Mouse (Mus musculus): Measurements from ENCODE around the gene Eml6.
A peak's percentile ranks its signal among the peaks of the same experiment; 100 is the strongest.

The Eml6 gene

GRCm38 (mm10) chr11:29751013-29751412, 274.8 kb downstream of the Eml6 start:
- DNase-seq (ENCODE audit: extremely low read depth, low read depth): no peak

DNA sequence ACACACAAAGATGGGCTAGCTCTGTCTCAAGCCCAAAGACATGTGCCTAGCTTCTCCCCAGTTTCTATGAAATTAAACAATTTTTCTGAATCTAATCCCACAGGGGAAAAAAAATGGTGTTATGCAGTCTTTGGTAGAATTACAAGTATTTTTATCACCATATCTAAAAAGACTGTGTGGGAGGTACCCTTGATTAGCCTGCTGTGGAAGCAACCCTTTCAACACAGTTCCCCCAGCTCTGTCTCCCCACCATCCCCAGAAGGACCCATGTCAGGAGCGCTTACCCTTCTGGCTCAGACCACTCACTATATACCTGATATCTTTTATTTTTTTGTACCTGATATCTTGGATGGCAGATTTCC, 276.4 kb downstream of the Eml6 start:
- DNase-seq (ENCODE audit: extremely low read depth, low read depth): no peak

DNA sequence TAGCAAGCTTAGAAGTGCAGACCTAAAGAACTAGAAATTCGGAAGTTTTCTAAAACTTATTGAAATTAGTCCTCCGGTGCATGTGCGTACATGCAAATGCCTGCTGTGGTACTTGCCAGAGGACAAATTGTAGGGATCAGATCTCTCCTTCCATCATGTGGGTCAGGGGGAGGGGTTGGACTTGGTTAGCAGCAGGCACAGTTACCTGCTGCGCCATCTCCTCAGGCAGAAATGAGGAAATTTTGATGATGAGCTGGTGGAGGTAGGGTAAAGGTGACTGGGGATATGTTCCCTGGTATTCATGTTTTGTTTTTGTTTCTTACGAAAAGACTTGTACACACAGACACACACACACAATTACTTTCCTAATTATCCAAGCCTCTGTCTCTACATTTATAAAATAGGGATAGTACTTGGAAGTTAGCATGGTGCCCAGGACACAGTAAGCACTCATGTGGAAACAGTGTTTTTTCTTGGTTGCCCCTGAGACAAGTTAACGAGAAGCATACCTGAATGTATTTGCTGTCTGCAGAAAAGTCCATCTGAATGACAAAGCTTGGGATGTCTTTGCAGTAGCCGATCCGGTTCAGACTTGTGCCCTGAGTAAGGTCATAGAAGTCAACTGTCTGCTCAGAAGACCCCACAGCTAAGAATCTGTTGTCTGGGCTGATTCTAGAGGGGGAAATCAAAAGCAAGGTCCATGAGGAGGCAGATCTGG, 276.9 kb downstream of the Eml6 start:
- no peak for DNase-seq (ENCODE audit: extremely low read depth, low read depth)

DNA sequence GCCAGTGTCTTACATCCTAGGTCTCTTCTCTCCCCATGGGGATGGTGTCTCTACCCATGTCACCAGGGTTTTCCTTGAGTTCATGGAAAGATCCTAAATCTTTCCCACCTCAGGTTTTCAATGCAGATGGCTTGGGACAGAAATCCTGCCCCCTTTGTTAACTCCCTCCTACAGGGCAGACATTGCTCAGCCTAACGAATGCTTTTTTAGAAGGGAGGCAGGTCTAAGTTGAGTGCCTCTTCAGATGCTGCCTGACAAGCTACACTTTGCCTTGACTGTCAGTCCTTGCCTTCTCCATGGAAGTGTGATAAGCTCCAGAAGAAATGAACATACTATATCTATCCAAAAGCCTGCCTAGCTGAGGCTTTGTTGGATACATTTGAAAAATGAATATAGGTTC, 278.0 kb downstream of the Eml6 start:
- DNase-seq (ENCODE audit: extremely low read depth, low read depth): no peak

- DNase-seq (ENCODE audit: extremely low read depth, low read depth): no peak
These were observed 278.5 kb downstream of the Eml6 start for GRCm38 (mm10) chr11:29747365-29747764.

DNA sequence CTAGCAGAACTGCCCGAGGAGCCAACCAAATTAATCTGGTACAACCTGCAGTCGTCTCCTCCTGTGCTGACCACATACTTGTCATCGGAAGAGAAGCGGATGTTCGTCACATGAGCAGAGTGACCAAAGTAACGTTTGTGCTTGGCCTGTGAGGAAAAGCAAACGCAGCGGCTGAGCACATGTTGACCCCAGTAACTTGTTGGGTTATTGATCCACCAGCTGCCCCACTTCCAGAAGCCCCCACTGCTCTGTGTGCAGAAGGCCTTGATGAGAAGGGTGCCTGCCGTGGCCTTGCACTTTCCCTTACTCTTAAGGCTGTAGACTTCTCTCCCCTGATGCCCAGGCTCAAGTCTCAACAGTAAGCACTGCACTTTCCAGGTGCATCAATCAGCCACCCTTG, 279.6 kb downstream of the Eml6 start:
- no peak for DNase-seq (ENCODE audit: extremely low read depth, low read depth)

- no peak for DNase-seq (ENCODE audit: extremely low read depth, low read depth)
These were observed 280.3 kb downstream of the Eml6 start for GRCm38 (mm10) chr11:29745513-29745912.

- DNase-seq (ENCODE audit: extremely low read depth, low read depth): no peak
These were observed 280.9 kb downstream of the Eml6 start for GRCm38 (mm10) chr11:29744760-29745430.

GRCm38 (mm10) chr11:29739752-29740151, 286.1 kb downstream of the Eml6 start:
- DNase-seq (ENCODE audit: extremely low read depth, low read depth): no peak

DNA sequence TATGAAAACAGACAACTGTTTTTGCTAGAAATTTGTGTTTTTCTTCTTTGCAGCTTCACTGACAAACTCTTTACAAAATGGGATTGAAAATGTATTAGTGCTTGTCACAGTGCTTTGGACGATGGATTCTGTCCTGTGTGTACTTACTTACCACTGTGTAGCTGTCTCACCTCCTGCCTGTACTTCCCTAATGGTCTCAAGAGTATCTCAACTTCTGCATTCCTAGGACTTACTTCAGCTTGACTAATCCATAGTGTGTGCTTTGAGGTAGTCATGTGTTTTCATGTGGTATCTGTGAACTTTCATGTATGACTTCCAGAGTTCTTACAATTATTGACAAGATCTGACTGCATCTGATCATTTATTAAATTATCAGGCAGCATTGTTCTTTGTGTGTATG, 297.9 kb downstream of the Eml6 start:
- DNase-seq (ENCODE audit: extremely low read depth, low read depth): peak; percentile 45

DNA sequence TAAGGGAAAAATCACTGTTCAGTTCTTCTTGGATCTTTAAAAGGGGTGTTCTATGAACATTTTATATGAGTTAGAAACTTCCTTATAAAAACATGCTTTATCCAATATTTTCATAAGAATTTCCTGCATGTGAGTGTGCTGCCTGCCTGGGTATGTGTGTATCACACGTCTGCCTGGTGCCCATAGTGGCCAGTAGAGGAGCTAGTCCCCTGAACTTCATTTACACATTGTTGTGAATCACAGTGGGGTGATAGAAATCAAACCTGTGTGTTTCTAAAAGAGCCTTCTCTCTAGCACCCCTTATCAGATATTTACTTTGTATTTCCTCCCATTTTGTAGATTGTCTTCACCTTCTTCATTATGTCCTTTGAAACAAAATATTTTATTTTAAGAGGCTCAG, 300.2 kb downstream of the Eml6 start:
- DNase-seq (ENCODE audit: extremely low read depth, low read depth): no peak

DNA sequence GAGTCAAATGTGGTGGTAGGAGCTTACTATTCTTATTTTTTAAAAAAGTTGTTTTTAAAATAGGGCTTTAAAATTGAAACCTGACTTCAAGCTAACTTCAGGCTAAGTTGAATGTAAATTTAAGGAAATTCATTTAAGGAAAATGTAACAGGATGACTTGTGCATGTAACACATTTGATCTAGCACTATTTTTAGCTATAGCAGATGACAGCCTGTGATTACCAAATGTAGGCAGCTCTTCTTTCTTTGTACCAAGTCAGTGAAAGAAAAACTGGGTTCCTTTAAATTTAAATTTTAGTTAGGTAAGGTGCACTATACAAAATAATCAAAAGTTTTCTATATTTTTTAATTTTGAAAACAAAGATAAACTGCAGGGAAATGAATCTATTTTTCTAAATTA, 300.7 kb downstream of the Eml6 start:
- DNase-seq (ENCODE audit: extremely low read depth, low read depth): no peak

- no peak for DNase-seq (ENCODE audit: extremely low read depth, low read depth)
These were observed 301.6 kb downstream of the Eml6 start for GRCm38 (mm10) chr11:29724213-29724612.

DNA sequence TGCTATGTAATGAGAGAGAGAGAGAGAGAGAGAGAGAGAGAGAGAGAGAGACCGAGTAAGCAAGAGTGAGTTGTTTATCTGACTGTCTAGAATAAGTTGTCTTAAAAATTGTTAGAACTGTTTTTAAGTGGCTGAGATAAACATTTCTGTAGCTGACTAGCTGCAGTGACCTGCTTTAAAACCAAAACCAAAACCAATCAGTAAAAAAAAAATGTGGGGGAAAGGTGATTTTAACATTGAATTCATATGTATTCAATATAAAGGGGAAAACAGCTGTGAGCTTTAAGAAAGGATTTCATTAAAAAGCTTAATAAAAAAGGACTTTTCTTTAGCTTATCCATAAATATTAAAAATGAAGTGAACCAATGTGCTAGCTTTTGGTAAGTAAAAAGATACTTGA, 306.2 kb downstream of the Eml6 start:
- DNase-seq (ENCODE audit: extremely low read depth, low read depth): no peak

GRCm38 (mm10) chr11:29718541-29718940, 307.3 kb downstream of the Eml6 start:
- no peak for DNase-seq (ENCODE audit: extremely low read depth, low read depth)

DNA sequence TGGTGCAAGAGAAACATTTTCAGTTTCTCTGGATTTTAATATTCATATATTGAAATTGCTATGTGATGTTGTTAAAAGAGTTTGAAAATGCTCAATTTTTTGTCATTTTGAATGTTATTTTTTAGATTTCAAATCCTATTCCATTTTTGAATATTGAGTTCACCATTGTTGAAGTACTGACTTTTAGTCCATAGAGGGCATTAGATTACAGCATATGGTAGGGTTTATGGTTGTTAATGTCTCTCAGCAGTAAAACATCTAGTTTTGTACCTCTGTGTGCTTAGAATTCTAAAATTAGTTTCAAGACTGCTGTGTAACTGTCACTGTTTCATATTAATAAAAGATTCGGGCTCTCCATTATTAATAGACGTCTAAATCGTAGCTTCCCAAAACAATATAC, 310.3 kb downstream of the Eml6 start:
- no peak for DNase-seq (ENCODE audit: extremely low read depth, low read depth)

DNA sequence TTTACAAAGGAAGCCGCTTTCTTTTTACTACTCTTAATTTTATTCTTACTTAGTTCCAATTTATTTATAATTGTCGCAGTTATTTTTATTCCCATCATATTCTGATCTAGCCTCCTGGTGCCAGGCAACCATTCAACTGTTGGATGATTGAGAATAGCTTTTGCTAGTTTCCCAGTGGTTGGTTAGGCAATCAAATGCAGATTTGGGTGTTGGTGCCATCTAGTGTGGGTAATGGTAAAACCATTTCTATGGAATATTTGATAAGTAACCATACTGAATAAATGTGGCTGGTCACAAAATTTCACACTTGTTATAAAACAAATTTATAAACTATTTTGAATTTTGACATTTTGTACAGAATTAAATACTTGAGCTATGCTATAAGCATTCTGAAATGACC, 311.0 kb downstream of the Eml6 start:
- no peak for DNase-seq (ENCODE audit: extremely low read depth, low read depth)

DNA sequence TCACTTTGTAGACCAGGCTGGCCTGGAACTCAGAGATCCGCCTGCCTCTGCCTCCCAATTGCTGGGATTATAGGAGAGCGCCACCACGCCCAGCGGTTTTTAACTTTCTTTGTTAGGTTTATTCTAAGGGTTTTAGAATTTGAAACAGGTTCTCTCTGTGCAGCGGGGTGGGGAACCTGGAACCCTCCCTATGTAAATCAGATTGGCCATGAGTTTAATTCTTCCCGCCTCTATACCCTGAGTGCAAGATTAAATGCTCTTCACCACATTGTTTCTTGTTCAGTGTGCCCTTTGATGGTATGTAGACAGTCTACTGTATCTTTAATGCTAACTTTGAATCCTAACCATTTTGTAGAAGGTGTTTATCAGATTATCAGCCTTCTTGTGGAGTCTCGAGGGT, 311.7 kb downstream of the Eml6 start:
- DNase-seq (ENCODE audit: extremely low read depth, low read depth): no peak

DNA sequence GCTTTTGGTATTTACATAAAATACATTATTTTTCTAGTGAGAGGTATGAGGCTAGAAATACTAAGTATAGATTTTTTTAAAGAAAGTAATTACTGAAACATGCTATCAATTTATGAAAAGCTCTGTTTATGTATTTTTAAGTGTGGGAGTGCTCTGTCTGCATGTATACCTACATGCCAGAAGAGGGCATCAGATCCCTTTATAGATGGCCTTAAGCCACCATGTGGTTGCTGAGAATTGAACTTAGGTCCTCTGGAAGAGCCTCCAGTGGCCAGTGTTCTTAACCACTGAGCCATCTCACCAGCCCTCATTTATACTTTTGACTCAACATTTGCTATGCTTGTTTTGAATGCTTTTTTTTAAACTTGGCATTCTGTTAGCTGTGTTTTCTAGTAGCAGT, 316.3 kb downstream of the Eml6 start:
- DNase-seq (ENCODE audit: extremely low read depth, low read depth): no peak

- DNase-seq (ENCODE audit: extremely low read depth, low read depth): no peak
These were observed 319.0 kb downstream of the Eml6 start for GRCm38 (mm10) chr11:29706845-29707244.

GRCm38 (mm10) chr11:29705263-29705662, 320.6 kb downstream of the Eml6 start:
- no peak for DNase-seq (ENCODE audit: extremely low read depth, low read depth)

GRCm38 (mm10) chr11:29702721-29703120, 323.1 kb downstream of the Eml6 start:
- DNase-seq (ENCODE audit: extremely low read depth, low read depth): no peak

DNA sequence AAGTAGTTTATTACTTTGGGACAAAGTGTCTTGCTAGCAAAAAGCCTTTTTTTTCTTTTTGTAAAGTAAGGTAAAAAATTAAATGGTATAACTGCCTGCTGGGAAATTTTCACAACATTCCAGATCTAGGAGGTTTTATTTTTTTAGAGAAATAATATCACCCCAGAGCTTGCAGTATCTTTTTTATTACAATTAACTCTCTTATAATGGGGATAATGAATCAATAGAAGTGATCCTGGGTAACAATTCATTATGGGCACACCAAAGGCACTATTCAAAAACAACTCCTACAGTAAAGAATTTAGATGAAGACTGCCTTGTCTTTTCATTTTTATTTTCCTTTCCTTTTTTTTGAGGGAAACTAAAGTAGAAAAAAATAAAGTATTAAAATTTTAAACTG, 331.1 kb downstream of the Eml6 start:
- no peak for DNase-seq (ENCODE audit: extremely low read depth, low read depth)

All from MEL-GATA-1-ER (cell line).